Mouse (Mus musculus) stomach, postnatal 0 days (tissue): Measurements from ENCODE around the gene Tmem121b.

Experiments used
- CTCF ChIP-seq: IDR thresholded peaks from 2 replicates; pipeline ENCODE4 v1.5.1; 2016; ENCODE audit warnings: antibody characterized with exemption, low read depth, mild to moderate bottlenecking, moderate library complexity
- EP300 ChIP-seq: optimal IDR thresholded peaks from 2 replicates; pipeline ENCODE3; 2016; ENCODE audit warnings: antibody characterized with exemption

DNA sequence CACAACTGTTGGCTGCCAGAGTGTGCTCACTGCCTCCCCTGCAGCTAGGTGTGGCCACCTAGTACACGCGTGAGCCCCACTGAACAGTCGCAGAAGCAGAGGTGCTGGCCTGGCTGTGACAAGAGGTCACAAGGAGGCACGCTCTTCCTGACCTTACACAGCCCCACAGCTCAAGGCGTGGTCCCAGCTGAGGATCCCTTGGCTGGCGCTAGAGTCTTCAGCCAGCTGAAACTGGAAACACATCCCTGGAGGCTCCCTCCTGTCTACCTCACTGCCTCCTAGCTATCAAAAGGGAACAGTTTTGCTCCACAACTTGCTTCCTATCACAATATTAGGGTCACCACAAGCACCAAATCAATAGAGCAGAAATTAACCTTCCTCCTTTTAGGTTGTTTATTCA lies 17.6 kb upstream of the Tmem121b start:
- TF ChIP-seq EP300 (no peak), CTCF (no peak)
